Mouse (Mus musculus) B cell, adult 2 months (primary cell): Measurements from ENCODE around the gene Armh3.
"Not testable (repeated sequence)": the region's sequence is repeated elsewhere in the genome, so short reads cannot be mapped to it uniquely, and the experiment has no call there.

ENCODE experiments used
- DNase-seq, 2 experiments: peaks; one replicate each; pipeline ENCODE4 v3.0.0; 2022

Armh3 gene

GRCm38 (mm10) chr19:46032731-46033510 lies 34.6 kb upstream of the Armh3 start:
- no peak for DNase-seq

GRCm38 (mm10) chr19:46031689-46032432 lies 33.6 kb upstream of the Armh3 start:
- DNase-seq = no peak

GRCm38 (mm10) chr19:46030196-46030983 lies 32.1 kb upstream of the Armh3 start:
- no peak for DNase-seq

- no peak for DNase-seq
Observed at GRCm38 (mm10) chr19:46029652-46030051, 31.4 kb upstream of the Armh3 start.

- DNase-seq = peak in 1 of 2 experiments; percentile 21
Observed at GRCm38 (mm10) chr19:46028747-46029320, 30.5 kb upstream of the Armh3 start.

GRCm38 (mm10) chr19:46026567-46026966 lies 28.3 kb upstream of the Armh3 start:
- DNase-seq = no peak

- DNase-seq = no peak
Observed at GRCm38 (mm10) chr19:46024959-46025358, 26.7 kb upstream of the Armh3 start.

GRCm38 (mm10) chr19:46016023-46016422 lies 17.7 kb upstream of the Armh3 start:
- no peak for DNase-seq

GRCm38 (mm10) chr19:46014572-46015178 lies 16.4 kb upstream of the Armh3 start:
- peak; percentile 88 to 89 for DNase-seq

GRCm38 (mm10) chr19:46005680-46006079 lies 7.4 kb upstream of the Armh3 start:
- DNase-seq = no peak

- no peak for DNase-seq
Observed at GRCm38 (mm10) chr19:46004814-46005466, 6.7 kb upstream of the Armh3 start.

GRCm38 (mm10) chr19:46003371-46004226 lies 5.3 kb upstream of the Armh3 start, which contains the start of gene Hps6:
Gene Hps6 (plus strand): TSS chr19:46003508.
- peak; percentile 86 to 87 for DNase-seq

GRCm38 (mm10) chr19:46002279-46002678 lies 4.0 kb upstream of the Armh3 start:
- DNase-seq = no peak

- DNase-seq = no peak
Observed at GRCm38 (mm10) chr19:45999378-45999777, 1.1 kb upstream of the Armh3 start.

GRCm38 (mm10) chr19:45998694-45999217 lies 468 bp upstream of the Armh3 start:
- no peak for DNase-seq

- DNase-seq = peak; percentile 27 to 34
Observed at GRCm38 (mm10) chr19:45997365-45997764, 923 bp downstream of the Armh3 start.

GRCm38 (mm10) chr19:45993981-45994737 lies 4.1 kb downstream of the Armh3 start:
- DNase-seq = no peak

- DNase-seq = not testable (repeated sequence)
Observed at GRCm38 (mm10) chr19:45993441-45993840, 4.8 kb downstream of the Armh3 start.

GRCm38 (mm10) chr19:45991171-45991570 lies 7.1 kb downstream of the Armh3 start:
- no peak for DNase-seq

GRCm38 (mm10) chr19:45988238-45988637 lies 10.1 kb downstream of the Armh3 start:
- DNase-seq = no peak
